Mouse (Mus musculus) cerebellum, adult 2 months (tissue): Measurements from ENCODE around the gene Aes. TPM values are rescaled to one million over a fixed set of nuclear protein-coding genes. Genes with fewer than 3 reads are reported as not detected.

Source experiments
- DNase-seq, 2 experiments: peaks; one replicate each; pipeline ENCODE4 v3.0.0; 2021
- H3K27ac ChIP-seq: fragments of 200-500 bp; 2 replicates; pipeline ENCODE4 v1.5.1; 2012; ENCODE audit warnings: low read length, control low read depth, inconsistent platforms; ENCODE audit not compliant: insufficient read depth
- H3K27me3 ChIP-seq: fragments of 200-500 bp; 2 replicates; pipeline ENCODE4 v1.6.1; 2012; ENCODE audit warnings: inconsistent platforms, mild to moderate bottlenecking, low read length, moderate library complexity; ENCODE audit not compliant: control insufficient read depth, insufficient read depth
- H3K4me1 ChIP-seq: fragments of 200-500 bp; 2 replicates; pipeline ENCODE4 v1.6.1; 2011; ENCODE audit warnings: low read length; ENCODE audit not compliant: control insufficient read depth, insufficient read depth
- H3K4me3 ChIP-seq: fragments of 200-500 bp; replicated peaks from 2 replicates; pipeline ENCODE3; 2011; ENCODE audit warnings: mild to moderate bottlenecking, low read depth, low read length, control low read depth; ENCODE audit not compliant: insufficient read depth
- CTCF ChIP-seq: fragments of 200-500 bp; IDR thresholded peaks from 2 replicates; pipeline ENCODE4 v1.5.1; 2011; ENCODE audit warnings: low read depth, mild to moderate bottlenecking, control low read depth, low read length, moderate library complexity, borderline replicate concordance; ENCODE audit not compliant: insufficient read depth
- POLR2A ChIP-seq: fragments of 200-500 bp; IDR thresholded peaks from 2 replicates; pipeline ENCODE4 v1.6.1; 2011; ENCODE audit warnings: low read length, control low read depth, borderline replicate concordance; ENCODE audit not compliant: insufficient read depth
- WGBS: fragments of 180-500 bp; shearing (Covaris S2); methylation state at CpG from one replicate; pipeline ENCODE4 v1.1.7; 2018; 5-methylcytosine and 5-hydroxymethylcytosine counted together
- polyA plus RNA-seq: library from polyadenylated mRNA; depleted of rRNA; stranded (reverse); fragments of >200 nt; gene quantifications from 2 replicates; pipeline ENCODE4 v1.2.3, GENCODE M21; 2012; rRNA removed

The Aes gene
- polyA plus RNA-seq: 1,117 and 1,168 TPM in 2 replicates

GRCm38 (mm10) chr10:81559163-81559626 lies at the start of gene Aes:
Gene Aes (plus strand): TSS chr10:81559488.
- H3K4me3 ChIP-seq: peak within 1 kb of the TSS; percentile 94
- WGBS: 0% methylated on average over 39 of the region's 53 CpGs
- H3K27ac ChIP-seq: peak within 1 kb of the TSS; percentile 95
- H3K27me3 ChIP-seq: no peaks in the 10 kb centered on the region
- peaks cover 20% of the 10 kb centered on the region; the same call in 1 of the 2 replicates for H3K4me1 ChIP-seq
- peak; percentile 88 for DNase-seq
- TF ChIP-seq POLR2A (peak; percentile 47), CTCF (no peak)

- Histone ChIP-seq H3K4me3 (no peak overlapping the region), H3K27me3 (no peaks in the 10 kb centered on the region), H3K4me1 (no peaks in the 10 kb centered on the region), H3K27ac (no peak overlapping the region)
- DNase-seq: no peak
- TF ChIP-seq POLR2A: no peak
- TF ChIP-seq CTCF: no peak
- 78% methylated on average over 14 of the region's 14 CpGs for WGBS
These were observed 49.0 kb upstream of the Aes start for GRCm38 (mm10) chr10:81510246-81510810.

GRCm38 (mm10) chr10:81513798-81514197 lies 45.5 kb upstream of the Aes start:
- Histone ChIP-seq H3K27ac (no peak overlapping the region), H3K4me3 (no peak overlapping the region), H3K4me1 (no peaks in the 10 kb centered on the region), H3K27me3 (no peaks in the 10 kb centered on the region)
- DNase-seq: no peak
- WGBS: 83% methylated on average over 5 of the region's 5 CpGs
- TF ChIP-seq POLR2A (no peak), CTCF (no peak)

GRCm38 (mm10) chr10:81517227-81517626 lies 42.1 kb upstream of the Aes start:
- no peak overlapping the region for H3K27ac ChIP-seq
- H3K27me3 ChIP-seq: no peaks in the 10 kb centered on the region
- H3K4me1 ChIP-seq: no peaks in the 10 kb centered on the region
- no peak overlapping the region for H3K4me3 ChIP-seq
- no peak for DNase-seq
- WGBS: 77% methylated on average over 8 of the region's 8 CpGs
- TF ChIP-seq POLR2A (no peak), CTCF (no peak)

GRCm38 (mm10) chr10:81518546-81518945 lies 40.7 kb upstream of the Aes start:
- peak in 1 of 2 experiments; percentile 68 for DNase-seq
- Histone ChIP-seq H3K27ac (no peak overlapping the region), H3K4me3 (no peak overlapping the region), H3K4me1 (no peaks in the 10 kb centered on the region), H3K27me3 (no peaks in the 10 kb centered on the region)
- TF ChIP-seq POLR2A: no peak
- peak; percentile 81 for TF ChIP-seq CTCF
- WGBS: 17% methylated on average over 4 of the region's 4 CpGs

- WGBS: 87% methylated on average over 6 of the region's 6 CpGs
- H3K4me1 ChIP-seq: no peaks in the 10 kb centered on the region
- TF ChIP-seq POLR2A (no peak), CTCF (no peak)
- no peak overlapping the region; the same call in 1 of the 2 replicates for H3K27ac ChIP-seq
- no peak overlapping the region for H3K4me3 ChIP-seq
- H3K27me3 ChIP-seq: no peaks in the 10 kb centered on the region
- no peak for DNase-seq
These were observed 39.9 kb upstream of the Aes start for GRCm38 (mm10) chr10:81519227-81519977.

GRCm38 (mm10) chr10:81519978-81520365 lies 39.3 kb upstream of the Aes start:
- no peak for DNase-seq
- Histone ChIP-seq H3K27ac (no peak overlapping the region), H3K4me1 (no peaks in the 10 kb centered on the region), H3K4me3 (no peak overlapping the region), H3K27me3 (no peaks in the 10 kb centered on the region)
- 76% methylated on average over 3 of the region's 3 CpGs for WGBS
- TF ChIP-seq CTCF (no peak), POLR2A (no peak)

- H3K27ac ChIP-seq: no peak overlapping the region
- no peak for DNase-seq
- 73% methylated on average over 6 of the region's 6 CpGs for WGBS
- no peak overlapping the region for H3K4me3 ChIP-seq
- H3K4me1 ChIP-seq: no peaks in the 10 kb centered on the region
- TF ChIP-seq CTCF (no peak), POLR2A (no peak)
- no peaks in the 10 kb centered on the region for H3K27me3 ChIP-seq
These were observed 36.1 kb upstream of the Aes start for GRCm38 (mm10) chr10:81523142-81523541.
